Mouse (Mus musculus) hindbrain, embryonic 14.5 days (tissue): ENCODE measurements around the gene Eml2. TPM values are rescaled to one million over a fixed set of nuclear protein-coding genes. Genes with fewer than 3 reads are reported as not detected.

Source experiments
- ATAC-seq: fragments of 200-750 bp; cut with Nextera tagmentation; 2 replicates; pipeline ENCODE4 v1.8.0; 2017; ENCODE audit warnings: moderate number of reproducible peaks, mild to moderate bottlenecking, moderate TSS enrichment, moderate library complexity; ENCODE audit not compliant: low FRiP score
- DNase-seq: peaks from one replicate; pipeline ENCODE4 v3.0.0-alpha.2; 2015; ENCODE audit warnings: low spot score
- H3K27ac ChIP-seq: fragments of 300-500 bp; sonication (generic); 2 replicates; pipeline ENCODE4 v1.5.1; 2014; ENCODE audit warnings: mild to moderate bottlenecking, moderate library complexity
- H3K27me3 ChIP-seq: fragments of 300-500 bp; sonication (generic); 2 replicates; pipeline ENCODE4 v1.6.1; 2014; ENCODE audit warnings: mild to moderate bottlenecking, low read length, mixed read lengths; ENCODE audit not compliant: control insufficient read depth, insufficient read depth
- H3K36me3 ChIP-seq: fragments of 300-500 bp; sonication (generic); replicated peaks from 2 replicates; pipeline ENCODE4 v1.6.1; 2014; ENCODE audit not compliant: control insufficient read depth, insufficient read depth
- H3K4me1 ChIP-seq: fragments of 300-500 bp; sonication (generic); replicated peaks from 2 replicates; pipeline ENCODE4 v1.6.1; 2014; ENCODE audit warnings: antibody characterized with exemption, low read length, mixed read lengths; ENCODE audit not compliant: control insufficient read depth, insufficient read depth
- H3K4me2 ChIP-seq: fragments of 300-500 bp; sonication (generic); replicated peaks from 2 replicates; pipeline ENCODE4 v1.6.1; 2014; ENCODE audit warnings: mild to moderate bottlenecking, moderate library complexity
- H3K4me3 ChIP-seq: fragments of 300-500 bp; sonication (generic); replicated peaks from 2 replicates; pipeline ENCODE4 v1.5.1; 2014; ENCODE audit warnings: mild to moderate bottlenecking, low read length
- H3K9ac ChIP-seq: fragments of 300-500 bp; sonication (generic); 2 replicates; pipeline ENCODE4 v1.6.1; 2014
- H3K9me3 ChIP-seq: fragments of 300-500 bp; sonication (generic); 2 replicates; pipeline ENCODE4 v1.6.1; 2016; ENCODE audit warnings: low read length; ENCODE audit not compliant: control insufficient read depth
- WGBS: fragments of 180-500 bp; shearing (Covaris S2); extraction: QIAGEN DNeasy Blood & Tissue Kit; methylation state at CpG from one replicate; pipeline ENCODE4 v1.1.7; 2014; 5-methylcytosine and 5-hydroxymethylcytosine counted together
- microRNA counts: library from miRNA; unstranded; fragments of <30 nt; microRNA quantifications from one replicate; lab custom pipeline; 2016
- microRNA-seq: library from miRNA; unstranded; fragments of <30 nt; microRNA quantifications from one replicate; pipeline ENCODE4, GENCODE M21; 2016
- polyA plus RNA-seq: library from polyadenylated mRNA; unstranded; fragments of >200 nt; fragmentation: Nextera tagmentation; extraction: Ambion mirVana; gene quantifications from 2 replicates; pipeline ENCODE4 v1.2.1, GENCODE M21; 2014

Gene Eml2
- polyA plus RNA-seq, 1 experiment from 2014 or later = 3.6 TPM

- Histone ChIP-seq H3K27me3 (no peaks in the 10 kb centered on the region), H3K27ac (no peak overlapping the region), H3K9ac (no peak overlapping the region), H3K9me3 (no peaks in the 10 kb centered on the region), H3K36me3 (peaks cover 34% of the 10 kb centered on the region), H3K4me2 (no peak overlapping the region), H3K4me1 (no peaks in the 10 kb centered on the region), H3K4me3 (no peak overlapping the region)
- 71% methylated on average over 5 of the region's 5 CpGs for WGBS
- ATAC-seq (no peak), DNase-seq (no peak)
These were observed 77.2 kb downstream of the Eml2 start for GRCm38 (mm10) chr7:19253437-19253836.

- no peaks in the 10 kb centered on the region for H3K4me1 ChIP-seq
- no peak overlapping the region for H3K27ac ChIP-seq
- no peak overlapping the region for H3K4me3 ChIP-seq
- H3K27me3 ChIP-seq = no peaks in the 10 kb centered on the region
- H3K36me3 ChIP-seq = peaks cover 52% of the 10 kb centered on the region
- ATAC-seq (no peak), DNase-seq (no peak)
- WGBS = 82% methylated on average over 17 of the region's 17 CpGs
- no peak overlapping the region for H3K9ac ChIP-seq
- H3K9me3 ChIP-seq = no peaks in the 10 kb centered on the region
- H3K4me2 ChIP-seq = no peak overlapping the region
These were observed 79.2 kb downstream of the Eml2 start for GRCm38 (mm10) chr7:19255395-19255794.

MicroRNAs within 50 kb of the gene (microRNA counts, 519-probe panel; counts per million panel counts)
- not detected for microRNA mmu-miR-330 (lab: Ali Mortazavi, UCI)

Small RNAs within 50 kb of the gene (microRNA-seq; reads per million reads assigned to microRNA genes)
- 555 reads per million, percentile 72 among the genes with 10 or more reads in this experiment for gene Mir330

Other genes starting within 250 kb of the Eml2 start
- gene Nanos2, start 189.0 kb upstream of the Eml2 start, polyA plus RNA-seq = 0.52 and 0.69 TPM in 2 replicates
- gene Mypop, start 185.2 kb upstream of the Eml2 start, polyA plus RNA-seq = 6.7 and 7.4 TPM in 2 replicates
- 32.4 and 38.1 TPM in 2 replicates for gene Irf2bp1, start 172.4 kb upstream of the Eml2 start, polyA plus RNA-seq
- gene Foxa3, start 152.9 kb upstream of the Eml2 start, polyA plus RNA-seq = not detected in 2 replicates
- 18.7 and 18.8 TPM in 2 replicates for gene Sympk, start 152.0 kb upstream of the Eml2 start, polyA plus RNA-seq
- 0.27 and 0.43 TPM in 2 replicates for gene Rsph6a, start 121.7 kb upstream of the Eml2 start, polyA plus RNA-seq
- 32.0 and 35.0 TPM in 2 replicates for gene Dmwd, start 100.2 kb upstream of the Eml2 start, polyA plus RNA-seq
- 8.2 and 8.9 TPM in 2 replicates for gene Dmpk, start 92.6 kb upstream of the Eml2 start, polyA plus RNA-seq
- gene Six5, start 81.8 kb upstream of the Eml2 start, polyA plus RNA-seq = 2.3 and 2.5 TPM in 2 replicates
- 6.7 and 7.7 TPM in 2 replicates for gene Gm4969, start 58.1 kb upstream of the Eml2 start, polyA plus RNA-seq
- 10.9 and 11.9 TPM in 2 replicates for gene Fbxo46, start 56.6 kb upstream of the Eml2 start, polyA plus RNA-seq
- 19.1 and 20.3 TPM in 2 replicates for gene Qpctl, start 27.1 kb upstream of the Eml2 start, polyA plus RNA-seq
- 104 and 110 TPM in 2 replicates for gene Snrpd2, start 26.7 kb upstream of the Eml2 start, polyA plus RNA-seq
- gene Gipr, start 10.3 kb upstream of the Eml2 start, polyA plus RNA-seq = 0.62 and 1.1 TPM in 2 replicates
- gene Gpr4, start 36.1 kb downstream of the Eml2 start, polyA plus RNA-seq = 3.1 and 3.2 TPM in 2 replicates
- 34.1 and 36.6 TPM in 2 replicates for gene Opa3, start 51.9 kb downstream of the Eml2 start, polyA plus RNA-seq
- gene Vasp, start 95.4 kb downstream of the Eml2 start, polyA plus RNA-seq = 32.7 and 35.3 TPM in 2 replicates
- gene Ppm1n, start 103.6 kb downstream of the Eml2 start, polyA plus RNA-seq = 0.74 and 1.0 TPM in 2 replicates
- 106 and 112 TPM in 2 replicates for gene Rtn2, start 106.2 kb downstream of the Eml2 start, polyA plus RNA-seq
- 0.12 TPM in 1 of 2 replicates, not detected in the other for gene Fosb, start 133.6 kb downstream of the Eml2 start, polyA plus RNA-seq
- gene Ercc1, start 168.4 kb downstream of the Eml2 start, polyA plus RNA-seq = 82.6 and 86.1 TPM in 2 replicates
- gene Cd3eap, start 183.1 kb downstream of the Eml2 start, polyA plus RNA-seq = 17.0 TPM in 2 replicates
- gene Ppp1r13l, start 183.3 kb downstream of the Eml2 start, polyA plus RNA-seq = 2.4 and 2.6 TPM in 2 replicates
- 15.6 and 16.5 TPM in 2 replicates for gene Ercc2, start 205.6 kb downstream of the Eml2 start, polyA plus RNA-seq
- 0.78 and 1.1 TPM in 2 replicates for gene Klc3, start 227.7 kb downstream of the Eml2 start, polyA plus RNA-seq
- gene Ckm, start 228.4 kb downstream of the Eml2 start, polyA plus RNA-seq = not detected in 2 replicates